Mouse (Mus musculus) G1E (cell line): ENCODE results near the gene Pitx3. TPM values are rescaled to one million over a fixed set of nuclear protein-coding genes. Genes with fewer than 3 reads are reported as not detected.
A peak's percentile ranks its signal among the peaks of the same experiment; 100 is the strongest.

Experiments
- ATAC-seq: 2 replicates; pipeline ENCODE4 v1.8.0; 2016; ENCODE audit warnings: mild to moderate bottlenecking; ENCODE audit not compliant: insufficient number of reproducible peaks, poor library complexity, low FRiP score, severe bottlenecking; ENCODE audit errors: extremely low read depth
- DNase-seq: peaks from one replicate; pipeline ENCODE4 v3.0.0; 2012; ENCODE audit warnings: low spot score
- H3K27me3 ChIP-seq: 2 replicates; pipeline ENCODE4 v1.6.1; 2012; ENCODE audit warnings: mild to moderate bottlenecking, low read length, inconsistent platforms; ENCODE audit not compliant: insufficient read depth
- H3K36me3 ChIP-seq: replicated peaks from 2 replicates; pipeline ENCODE3; 2012; ENCODE audit warnings: mild to moderate bottlenecking, inconsistent platforms
- H3K4me1 ChIP-seq: 2 replicates; pipeline ENCODE4 v1.6.1; 2012; ENCODE audit warnings: low read depth, low read length, inconsistent platforms, mixed read lengths; ENCODE audit not compliant: insufficient read depth
- H3K4me3 ChIP-seq: 2 replicates; pipeline ENCODE4 v1.5.1; 2012; ENCODE audit warnings: low read depth, mild to moderate bottlenecking, inconsistent platforms, low read length, moderate library complexity, mixed read lengths
- H3K9me3 ChIP-seq: replicated peaks from 2 replicates; pipeline ENCODE4 v1.6.1; 2012; ENCODE audit warnings: inconsistent platforms
- CTCF ChIP-seq: IDR thresholded peaks from 2 replicates; pipeline ENCODE4 v1.5.1; 2012; ENCODE audit warnings: low read depth, low read length, inconsistent platforms, mixed read lengths
- GATA1 ChIP-seq: IDR thresholded peaks from 2 replicates; pipeline ENCODE4 v1.6.1; 2012; ENCODE audit warnings: borderline replicate concordance, low read length, inconsistent platforms, mixed read lengths
- GATA2 ChIP-seq: IDR thresholded peaks from 2 replicates; pipeline ENCODE4 v1.6.1; 2012; ENCODE audit warnings: low read depth, low read length, inconsistent platforms, borderline replicate concordance
- POLR2AphosphoS5 ChIP-seq: IDR thresholded peaks from 2 replicates; pipeline ENCODE4 v1.6.1; 2012; ENCODE audit warnings: low read depth, low read length, inconsistent platforms; ENCODE audit not compliant: insufficient replicate concordance
- TAL1 ChIP-seq: conservative IDR thresholded peaks from 2 replicates; pipeline ENCODE4 v1.6.1; 2012; ENCODE audit warnings: low read depth, low read length, inconsistent platforms, mixed read lengths
- polyA plus RNA-seq: library from polyadenylated mRNA; stranded (reverse); fragments of >175 nt; gene quantifications from 2 replicates; pipeline ENCODE4 v1.2.3, GENCODE M21; 2012
- total RNA-seq, 2 experiments: library from RNA; stranded (forward) in 1 of 2; stranded (reverse) in 1 of 2; fragments of 200-1000 nt in 1 of 2; fragments of >200 nt in 1 of 2; fragmentation: Nextera tagmentation in 1 of 2; gene quantifications; 2 replicates each; pipeline ENCODE4 v1.2.3; 2014 to 2017

The Pitx3 gene
- total and polyA plus RNA-seq, 3 experiments = not detected

- peak within 1 kb of the TSS; percentile 85 for H3K4me3 ChIP-seq
- H3K36me3 ChIP-seq = peaks cover 19% of the 10 kb centered on the region
- peaks cover 43% of the 10 kb centered on the region for H3K4me1 ChIP-seq
- H3K9me3 ChIP-seq = no peaks in the 10 kb centered on the region
- ATAC-seq = peak; percentile 96
- H3K27me3 ChIP-seq = peaks cover 30% of the 10 kb centered on the region
- peak; percentile 98 for DNase-seq
- TF ChIP-seq POLR2AphosphoS5 (no peak), GATA2 (no peak), CTCF (no peak), GATA1 (no peak), TAL1 (no peak)
These were observed 4.1 kb upstream of the Pitx3 start, which contains the start of gene Gbf1 for GRCm38 (mm10) chr19:46152127-46152803. Gene Gbf1 (plus strand): TSS chr19:46152509.

- Histone ChIP-seq H3K4me3 (no peak overlapping the region; the same call in 1 of the 2 replicates), H3K27me3 (peaks cover 55% of the 10 kb centered on the region), H3K4me1 (peaks cover 39% of the 10 kb centered on the region), H3K36me3 (peaks cover 3% of the 10 kb centered on the region), H3K9me3 (no peaks in the 10 kb centered on the region)
- ATAC-seq (no peak), DNase-seq (no peak)
- TF ChIP-seq POLR2AphosphoS5 (no peak), TAL1 (no peak), CTCF (no peak), GATA1 (no peak), GATA2 (no peak)
These were observed 965 bp upstream of the Pitx3 start for GRCm38 (mm10) chr19:46149091-46149490.

- DNase-seq (peak; percentile 92), ATAC-seq (peak; percentile 64)
- Histone ChIP-seq H3K9me3 (no peaks in the 10 kb centered on the region), H3K4me3 (peak overlapping the region; percentile 71), H3K36me3 (no peaks in the 10 kb centered on the region), H3K27me3 (peaks cover 62% of the 10 kb centered on the region), H3K4me1 (peaks cover 32% of the 10 kb centered on the region)
- TF ChIP-seq GATA1 (no peak), TAL1 (no peak), GATA2 (no peak), POLR2AphosphoS5 (no peak)
These were observed 240 bp upstream of the Pitx3 start for GRCm38 (mm10) chr19:46148372-46148760.

GRCm38 (mm10) chr19:46141091-46141490 is 7.0 kb downstream of the Pitx3 start:
- no peak for ATAC-seq
- no peak for DNase-seq
- H3K9me3 ChIP-seq = peaks cover 9% of the 10 kb centered on the region
- peaks cover 9% of the 10 kb centered on the region for H3K4me1 ChIP-seq
- H3K36me3 ChIP-seq = no peaks in the 10 kb centered on the region
- H3K4me3 ChIP-seq = no peak overlapping the region
- H3K27me3 ChIP-seq = peaks cover 76% of the 10 kb centered on the region
- TF ChIP-seq TAL1 = no peak
- no peak for TF ChIP-seq GATA1
- no peak for TF ChIP-seq POLR2AphosphoS5
- TF ChIP-seq CTCF = no peak
- no peak for TF ChIP-seq GATA2

GRCm38 (mm10) chr19:46140324-46140723 is 7.8 kb downstream of the Pitx3 start:
- no peaks in the 10 kb centered on the region for H3K36me3 ChIP-seq
- TF ChIP-seq GATA1 (no peak), CTCF (no peak), GATA2 (no peak), POLR2AphosphoS5 (no peak), TAL1 (no peak)
- H3K9me3 ChIP-seq = peaks cover 10% of the 10 kb centered on the region
- peaks cover 79% of the 10 kb centered on the region for H3K27me3 ChIP-seq
- no peak for ATAC-seq
- no peak for DNase-seq
- H3K4me3 ChIP-seq = no peak overlapping the region
- peaks cover 15% of the 10 kb centered on the region for H3K4me1 ChIP-seq

GRCm38 (mm10) chr19:46136639-46137580 is 11.2 kb downstream of the Pitx3 start:
- Histone ChIP-seq H3K4me3 (peak overlapping the region; percentile 15; the same call in 1 of the 2 replicates), H3K27me3 (peaks cover 65% of the 10 kb centered on the region), H3K9me3 (peaks cover 10% of the 10 kb centered on the region), H3K36me3 (no peaks in the 10 kb centered on the region), H3K4me1 (peaks cover 17% of the 10 kb centered on the region)
- DNase-seq (no peak), ATAC-seq (peak; percentile 22; the same call in 1 of the 2 replicates)
- no peak for TF ChIP-seq TAL1
- TF ChIP-seq CTCF = peak; percentile 48; the same call in 1 of the 2 replicates
- TF ChIP-seq GATA1 = no peak
